Mouse (Mus musculus): Measurements from ENCODE around the gene Chd2. TPM values are rescaled to one million over a fixed set of nuclear protein-coding genes. Genes with fewer than 3 reads are reported as not detected.

Gene Chd2
- polyA plus RNA-seq, 1 experiment from 2014 or later = 49.8 TPM

DNA sequence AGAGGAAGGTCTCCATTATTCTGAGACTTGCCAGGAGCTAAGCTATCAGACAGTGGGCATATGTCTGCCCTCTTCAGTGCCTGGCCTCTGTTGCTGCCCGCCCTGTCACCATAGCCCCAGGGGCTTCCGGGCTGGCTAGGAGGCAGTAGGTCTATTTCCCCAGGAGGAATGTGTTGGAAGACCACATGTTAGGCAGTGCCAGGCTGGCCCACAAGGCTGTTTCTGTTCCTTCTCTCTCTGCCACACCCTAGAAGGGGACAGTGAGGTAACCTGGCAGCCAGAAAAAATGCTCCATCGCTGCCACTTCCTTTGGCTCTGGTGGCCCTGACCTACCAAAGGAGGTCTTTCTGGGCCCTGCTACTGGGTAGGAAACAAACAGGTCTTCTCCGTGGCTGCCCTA is 129.6 kb downstream of the Chd2 start:
- Histone ChIP-seq H3K9ac (replicated peaks; ENCODE audit: low read length) (no peak overlapping the region), H3K9me3 (ENCODE audit: control insufficient read depth, low read length) (no peaks in the 10 kb centered on the region), H3K4me2 (ENCODE audit: low read length) (no peak overlapping the region), H3K36me3 (ENCODE audit: control insufficient read depth, insufficient read depth, low read length) (peaks cover 77% of the 10 kb centered on the region), H3K27ac (replicated peaks; ENCODE audit: low read depth, low read length) (peak overlapping the region; percentile 28; the same call in 1 of the 2 replicates), H3K27me3 (ENCODE audit: control insufficient read depth, insufficient read depth, low read length) (no peaks in the 10 kb centered on the region), H3K4me3 (replicated peaks; ENCODE audit: low read depth, low read length) (no peak overlapping the region), H3K4me1 (ENCODE audit: control insufficient read depth, insufficient read depth, low read length) (peaks cover 6% of the 10 kb centered on the region; the same call in 1 of the 2 replicates)
- DNase-seq (no peak), ATAC-seq (ENCODE audit: low FRiP score, low TSS enrichment) (no peak)
- 82% methylated on average over 4 of the region's 4 CpGs for WGBS

DNA sequence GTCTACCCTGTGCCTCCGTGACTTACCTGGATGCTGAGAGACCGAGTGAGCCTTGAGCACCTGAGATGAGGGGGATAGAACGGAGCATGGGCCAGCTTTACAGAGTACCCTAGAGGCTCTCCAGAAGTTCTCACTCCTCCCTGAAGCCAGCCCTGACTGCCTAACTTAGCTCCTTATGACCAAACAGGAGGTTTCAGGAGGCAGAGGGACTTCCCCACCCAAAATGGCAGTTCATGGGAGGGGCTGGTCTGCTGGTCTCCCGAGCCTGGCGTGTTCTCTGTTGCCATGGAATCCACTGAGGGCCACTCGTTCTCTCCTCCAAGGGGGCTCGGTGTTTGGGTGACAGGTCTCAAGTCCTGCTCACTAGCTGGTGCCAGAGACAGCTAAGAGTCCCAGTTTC is 130.1 kb downstream of the Chd2 start:
- ATAC-seq (ENCODE audit: low FRiP score, low TSS enrichment) = no peak
- DNase-seq = no peak
- H3K4me1 ChIP-seq (ENCODE audit: control insufficient read depth, insufficient read depth, low read length) = peaks cover 6% of the 10 kb centered on the region; the same call in 1 of the 2 replicates
- H3K9me3 ChIP-seq (ENCODE audit: control insufficient read depth, low read length) = no peaks in the 10 kb centered on the region
- peak overlapping the region; percentile 28; the same call in 1 of the 2 replicates for H3K27ac ChIP-seq (replicated peaks; ENCODE audit: low read depth, low read length)
- H3K4me3 ChIP-seq (replicated peaks; ENCODE audit: low read depth, low read length) = no peak overlapping the region
- no peak overlapping the region for H3K4me2 ChIP-seq (ENCODE audit: low read length)
- H3K9ac ChIP-seq (replicated peaks; ENCODE audit: low read length) = no peak overlapping the region
- H3K36me3 ChIP-seq (ENCODE audit: control insufficient read depth, insufficient read depth, low read length) = peaks cover 75% of the 10 kb centered on the region
- no peaks in the 10 kb centered on the region for H3K27me3 ChIP-seq (ENCODE audit: control insufficient read depth, insufficient read depth, low read length)
- WGBS = 56% methylated on average over 7 of the region's 7 CpGs

DNA sequence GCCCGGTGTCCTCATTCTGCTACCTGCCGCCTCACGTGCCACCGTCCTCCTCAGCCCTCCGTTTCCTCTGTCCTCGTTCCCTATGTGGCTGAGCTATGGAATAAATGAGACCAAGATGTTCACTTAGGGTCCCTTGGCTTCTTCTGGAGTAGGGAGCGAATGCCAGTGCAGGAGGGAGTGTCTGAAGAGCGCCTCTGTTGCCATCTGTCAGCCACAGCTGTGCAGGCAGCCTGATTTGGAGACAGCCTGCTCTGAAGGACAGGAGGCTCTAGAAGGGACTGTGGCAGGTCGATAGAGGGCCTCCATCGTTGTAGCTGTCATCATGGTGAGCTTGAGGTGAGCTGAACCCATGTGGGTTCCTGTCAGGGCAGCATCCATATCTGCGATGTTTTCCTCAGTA is 136.1 kb downstream of the Chd2 start:
- H3K36me3 ChIP-seq (ENCODE audit: control insufficient read depth, insufficient read depth, low read length) = peaks cover 44% of the 10 kb centered on the region
- H3K4me2 ChIP-seq (ENCODE audit: low read length) = no peak overlapping the region
- WGBS = 95% methylated on average over 11 of the region's 11 CpGs
- no peak overlapping the region for H3K27ac ChIP-seq (replicated peaks; ENCODE audit: low read depth, low read length)
- no peaks in the 10 kb centered on the region for H3K27me3 ChIP-seq (ENCODE audit: control insufficient read depth, insufficient read depth, low read length)
- ATAC-seq (ENCODE audit: low FRiP score, low TSS enrichment) (no peak), DNase-seq (no peak)
- no peaks in the 10 kb centered on the region for H3K9me3 ChIP-seq (ENCODE audit: control insufficient read depth, low read length)
- H3K9ac ChIP-seq (replicated peaks; ENCODE audit: low read length) = no peak overlapping the region
- no peak overlapping the region for H3K4me3 ChIP-seq (replicated peaks; ENCODE audit: low read depth, low read length)
- H3K4me1 ChIP-seq (ENCODE audit: control insufficient read depth, insufficient read depth, low read length) = peaks cover 16% of the 10 kb centered on the region

DNA sequence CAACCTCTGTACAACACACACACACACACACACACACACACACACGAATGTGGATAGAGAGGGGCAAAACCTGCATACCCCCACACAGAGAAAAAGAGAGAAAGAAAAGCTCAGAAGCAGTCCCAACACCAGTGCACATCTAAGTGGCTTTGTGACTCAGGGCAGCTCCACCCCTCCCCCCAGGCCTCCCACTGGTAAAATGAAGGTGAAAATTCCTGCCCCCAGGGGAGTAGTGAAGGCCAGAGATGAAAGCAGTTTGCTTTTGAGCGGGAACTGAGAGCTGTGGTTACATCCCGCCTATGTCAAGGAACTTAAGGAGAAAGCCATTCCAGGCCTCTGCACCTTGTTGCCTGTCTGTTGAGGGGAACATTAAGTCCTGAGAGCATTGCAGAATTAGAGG is 138.1 kb downstream of the Chd2 start:
- H3K4me2 ChIP-seq (ENCODE audit: low read length) = no peak overlapping the region
- H3K9ac ChIP-seq (replicated peaks; ENCODE audit: low read length) = no peak overlapping the region
- peaks cover 28% of the 10 kb centered on the region for H3K36me3 ChIP-seq (ENCODE audit: control insufficient read depth, insufficient read depth, low read length)
- H3K9me3 ChIP-seq (ENCODE audit: control insufficient read depth, low read length) = no peaks in the 10 kb centered on the region
- DNase-seq (no peak), ATAC-seq (ENCODE audit: low FRiP score, low TSS enrichment) (no peak)
- WGBS = 61% methylated on average over 3 of the region's 3 CpGs
- no peak overlapping the region for H3K4me3 ChIP-seq (replicated peaks; ENCODE audit: low read depth, low read length)
- peak overlapping the region; percentile 41; the same call in 1 of the 2 replicates for H3K27ac ChIP-seq (replicated peaks; ENCODE audit: low read depth, low read length)
- peaks cover 34% of the 10 kb centered on the region for H3K4me1 ChIP-seq (ENCODE audit: control insufficient read depth, insufficient read depth, low read length)
- H3K27me3 ChIP-seq (ENCODE audit: control insufficient read depth, insufficient read depth, low read length) = no peaks in the 10 kb centered on the region

DNA sequence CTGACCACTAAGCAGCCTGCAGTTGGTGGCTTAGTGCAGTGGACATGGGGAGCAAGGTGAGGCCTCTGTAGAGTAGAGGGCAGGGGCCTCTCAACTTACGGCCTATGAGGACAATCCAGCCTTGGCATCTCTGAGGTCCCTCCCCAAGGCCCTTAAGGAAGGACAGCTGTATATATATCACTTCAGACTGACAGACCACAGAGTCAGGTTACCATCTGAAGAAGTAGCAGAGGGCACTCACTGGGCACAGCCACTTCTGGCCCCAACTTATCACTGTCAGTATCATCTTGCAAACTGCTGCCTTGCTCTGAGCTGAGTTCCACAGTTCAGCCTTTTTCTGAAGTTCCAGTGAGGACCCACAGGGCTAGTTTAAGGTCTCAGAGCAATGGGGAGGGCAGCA is 139.0 kb downstream of the Chd2 start:
- no peaks in the 10 kb centered on the region for H3K9me3 ChIP-seq (ENCODE audit: control insufficient read depth, low read length)
- no peak overlapping the region for H3K9ac ChIP-seq (replicated peaks; ENCODE audit: low read length)
- no peak for ATAC-seq (ENCODE audit: low FRiP score, low TSS enrichment)
- H3K4me1 ChIP-seq (ENCODE audit: control insufficient read depth, insufficient read depth, low read length) = peaks cover 43% of the 10 kb centered on the region
- H3K36me3 ChIP-seq (ENCODE audit: control insufficient read depth, insufficient read depth, low read length) = peaks cover 24% of the 10 kb centered on the region
- no peaks in the 10 kb centered on the region for H3K27me3 ChIP-seq (ENCODE audit: control insufficient read depth, insufficient read depth, low read length)
- WGBS = 82% methylated on average over 1 of the region's 1 CpGs
- no peak for DNase-seq
- peak overlapping the region; percentile 41; the same call in 1 of the 2 replicates for H3K27ac ChIP-seq (replicated peaks; ENCODE audit: low read depth, low read length)
- H3K4me3 ChIP-seq (replicated peaks; ENCODE audit: low read depth, low read length) = no peak overlapping the region
- H3K4me2 ChIP-seq (ENCODE audit: low read length) = no peak overlapping the region

DNA sequence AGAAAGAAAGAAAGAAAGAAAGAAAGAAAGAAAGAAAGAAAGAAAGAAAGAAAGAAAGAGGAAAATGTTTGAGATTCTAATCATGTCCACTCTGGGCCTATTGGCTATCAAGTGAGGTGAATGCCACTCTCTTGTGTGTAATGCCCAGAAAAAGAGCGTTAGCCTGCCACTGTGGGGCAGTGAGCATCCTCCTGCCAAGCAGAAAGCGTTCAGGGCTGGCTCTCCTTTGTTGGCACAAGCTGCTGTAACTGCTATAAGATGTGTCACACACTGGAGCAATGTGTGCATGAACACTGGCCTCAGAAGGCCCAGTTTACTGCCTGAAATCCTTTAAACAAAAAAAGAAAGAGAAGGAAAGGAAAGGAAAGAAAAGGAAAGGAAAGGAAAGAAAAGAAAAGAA is 139.5 kb downstream of the Chd2 start:
- no peak overlapping the region for H3K4me2 ChIP-seq (ENCODE audit: low read length)
- H3K9ac ChIP-seq (replicated peaks; ENCODE audit: low read length) = no peak overlapping the region
- no peaks in the 10 kb centered on the region for H3K27me3 ChIP-seq (ENCODE audit: control insufficient read depth, insufficient read depth, low read length)
- peaks cover 19% of the 10 kb centered on the region for H3K36me3 ChIP-seq (ENCODE audit: control insufficient read depth, insufficient read depth, low read length)
- H3K9me3 ChIP-seq (ENCODE audit: control insufficient read depth, low read length) = no peaks in the 10 kb centered on the region
- DNase-seq (no peak), ATAC-seq (ENCODE audit: low FRiP score, low TSS enrichment) (no peak)
- 29% methylated on average over 2 of the region's 2 CpGs for whole genome bisulfite sequencing
- H3K4me1 ChIP-seq (ENCODE audit: control insufficient read depth, insufficient read depth, low read length) = peaks cover 49% of the 10 kb centered on the region
- H3K27ac ChIP-seq (replicated peaks; ENCODE audit: low read depth, low read length) = no peak overlapping the region
- no peak overlapping the region for H3K4me3 ChIP-seq (replicated peaks; ENCODE audit: low read depth, low read length)

DNA sequence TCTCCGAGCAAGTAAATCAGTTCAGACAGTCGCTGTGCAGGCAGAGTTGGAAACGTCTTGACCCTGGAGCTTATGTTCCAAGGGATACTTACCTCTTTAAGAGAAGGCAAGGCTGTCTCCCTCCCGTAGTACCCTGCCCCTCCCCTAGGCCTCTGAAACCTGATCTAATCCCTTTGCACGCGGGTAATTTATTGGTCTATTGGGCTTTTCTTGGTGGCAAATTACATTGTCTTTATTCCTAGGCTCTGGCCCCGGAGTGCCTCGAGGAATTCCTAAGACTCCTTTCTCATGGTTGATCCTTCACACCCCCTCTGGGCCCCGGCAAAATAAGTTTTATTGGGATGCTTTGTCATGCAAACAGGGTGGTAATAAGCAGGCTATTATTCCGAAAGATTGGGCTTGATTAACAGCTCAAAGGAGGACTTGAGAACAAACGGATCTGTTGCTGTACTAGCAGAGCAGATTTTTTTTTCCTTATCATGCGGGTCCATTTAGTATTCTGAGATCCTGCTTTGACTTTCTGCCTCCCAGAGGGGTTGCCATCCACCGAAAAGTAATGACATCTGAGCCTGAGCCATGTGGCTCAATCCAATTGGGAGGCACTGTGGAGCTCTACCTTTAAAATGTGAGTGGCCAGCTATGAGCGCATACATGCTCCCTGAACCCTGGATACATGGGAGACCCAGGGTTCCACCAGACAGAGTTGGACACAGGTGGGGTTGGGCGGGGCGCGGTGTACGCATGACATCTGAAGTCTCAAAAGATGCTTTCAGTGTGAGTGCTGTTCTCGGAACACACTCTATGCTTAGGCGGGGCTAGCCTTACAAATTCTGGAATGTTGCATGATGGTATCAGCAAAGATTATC is 141.3 kb downstream of the Chd2 start:
- Histone ChIP-seq H3K36me3 (ENCODE audit: control insufficient read depth, insufficient read depth, low read length) (peaks cover 8% of the 10 kb centered on the region), H3K27ac (replicated peaks; ENCODE audit: low read depth, low read length) (peak overlapping the region; percentile 83), H3K27me3 (ENCODE audit: control insufficient read depth, insufficient read depth, low read length) (no peaks in the 10 kb centered on the region), H3K9ac (replicated peaks; ENCODE audit: low read length) (peak overlapping the region; percentile 41; the same call in 1 of the 2 replicates), H3K9me3 (ENCODE audit: control insufficient read depth, low read length) (no peaks in the 10 kb centered on the region), H3K4me3 (replicated peaks; ENCODE audit: low read depth, low read length) (peak overlapping the region; percentile 26), H3K4me1 (ENCODE audit: control insufficient read depth, insufficient read depth, low read length) (peaks cover 60% of the 10 kb centered on the region), H3K4me2 (ENCODE audit: low read length) (peak overlapping the region; percentile 59)
- peak; percentile 81 for DNase-seq
- whole genome bisulfite sequencing = 6% methylated on average over 20 of the region's 20 CpGs
- ATAC-seq (ENCODE audit: low FRiP score, low TSS enrichment) = peak; percentile 73

DNA sequence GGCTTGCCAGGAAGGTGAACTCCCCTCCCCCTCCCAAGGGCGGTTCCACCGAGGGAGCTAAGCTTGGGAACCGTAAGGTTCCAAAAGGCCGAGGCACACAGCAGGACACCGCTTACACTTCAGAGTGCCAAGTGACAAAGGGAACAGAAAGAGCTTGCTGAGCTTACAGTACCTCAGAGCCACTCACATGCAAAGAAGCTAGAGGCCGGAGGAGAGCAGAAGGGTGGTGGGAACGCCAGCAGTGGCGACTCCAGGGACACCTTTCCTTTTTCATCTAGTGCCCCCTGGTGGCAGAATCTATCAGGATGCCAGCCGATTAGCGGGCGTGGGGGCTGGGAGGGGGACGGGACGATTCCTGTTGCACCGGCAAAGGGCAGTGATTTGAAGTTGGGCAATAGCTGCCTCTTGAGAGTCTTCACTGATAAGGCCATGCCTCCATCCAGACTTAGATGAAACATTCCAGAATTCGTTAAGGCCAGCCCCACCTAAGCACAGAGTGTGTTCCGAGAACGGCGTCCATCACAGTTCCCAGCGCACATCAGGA is 142.1 kb downstream of the Chd2 start:
- 1% methylated on average over 19 of the region's 19 CpGs for WGBS
- Histone ChIP-seq H3K9me3 (ENCODE audit: control insufficient read depth, low read length) (no peaks in the 10 kb centered on the region), H3K36me3 (ENCODE audit: control insufficient read depth, insufficient read depth, low read length) (0 out of 2 replicates have a peak, but pooled peaks cover 3% of the 10 kb centered on the region), H3K27ac (replicated peaks; ENCODE audit: low read depth, low read length) (peak overlapping the region; percentile 83), H3K4me3 (replicated peaks; ENCODE audit: low read depth, low read length) (peak overlapping the region; percentile 26), H3K9ac (replicated peaks; ENCODE audit: low read length) (peak overlapping the region; percentile 41), H3K4me1 (ENCODE audit: control insufficient read depth, insufficient read depth, low read length) (peaks cover 60% of the 10 kb centered on the region), H3K4me2 (ENCODE audit: low read length) (peak overlapping the region; percentile 59), H3K27me3 (ENCODE audit: control insufficient read depth, insufficient read depth, low read length) (no peaks in the 10 kb centered on the region)
- DNase-seq = peak; percentile 92
- ATAC-seq (ENCODE audit: low FRiP score, low TSS enrichment) = peak; percentile 56

All from midbrain, embryonic 14.5 days (tissue).